Mouse (Mus musculus) midbrain, embryonic 14.5 days (tissue): ENCODE data around the gene Col4a2. TPM values are rescaled to one million over a fixed set of nuclear protein-coding genes. Genes with fewer than 3 reads are reported as not detected.

Source experiments
- ATAC-seq: fragments of 200-750 bp; cut with Nextera tagmentation; 2 replicates; pipeline ENCODE4 v1.8.0; 2017; ENCODE audit warnings: moderate number of reproducible peaks, moderate library complexity; ENCODE audit not compliant: low FRiP score, low TSS enrichment
- DNase-seq: peaks from one replicate; pipeline ENCODE4 v3.0.0-alpha.2; 2015
- H3K27ac ChIP-seq: fragments of 300-500 bp; sonication (generic); replicated peaks from 2 replicates; pipeline ENCODE4 v1.5.1; 2014; ENCODE audit warnings: mild to moderate bottlenecking, low read depth, low read length, moderate library complexity
- H3K27me3 ChIP-seq: fragments of 300-500 bp; sonication (generic); 2 replicates; pipeline ENCODE4 v1.6.1; 2014; ENCODE audit warnings: low read length, control low read depth, mixed read lengths; ENCODE audit not compliant: control insufficient read depth, insufficient read depth
- H3K36me3 ChIP-seq: fragments of 300-500 bp; sonication (generic); 2 replicates; pipeline ENCODE4 v1.6.1; 2014; ENCODE audit warnings: low read length, control low read depth; ENCODE audit not compliant: control insufficient read depth, insufficient read depth
- H3K4me1 ChIP-seq: fragments of 300-500 bp; sonication (generic); 2 replicates; pipeline ENCODE4 v1.6.1; 2014; ENCODE audit warnings: mild to moderate bottlenecking, antibody characterized with exemption, low read length, control low read depth; ENCODE audit not compliant: control insufficient read depth, insufficient read depth
- H3K4me2 ChIP-seq: fragments of 300-500 bp; sonication (generic); 2 replicates; pipeline ENCODE4 v1.6.1; 2014; ENCODE audit warnings: mild to moderate bottlenecking, low read length, moderate library complexity
- H3K4me3 ChIP-seq: fragments of 300-500 bp; sonication (generic); replicated peaks from 2 replicates; pipeline ENCODE4 v1.5.1; 2014; ENCODE audit warnings: low read depth, low read length
- H3K9ac ChIP-seq: fragments of 300-500 bp; sonication (generic); replicated peaks from 2 replicates; pipeline ENCODE4 v1.6.1; 2014; ENCODE audit warnings: mild to moderate bottlenecking, low read length, moderate library complexity
- H3K9me3 ChIP-seq: fragments of 300-500 bp; sonication (generic); 2 replicates; pipeline ENCODE4 v1.6.1; 2016; ENCODE audit warnings: low read length, control low read depth, mixed read lengths; ENCODE audit not compliant: control insufficient read depth
- WGBS: fragments of 180-500 bp; shearing (Covaris S2); extraction: QIAGEN DNeasy Blood & Tissue Kit; methylation state at CpG from one replicate; pipeline ENCODE4 v1.1.7; 2014; 5-methylcytosine and 5-hydroxymethylcytosine counted together
- polyA plus RNA-seq: library from polyadenylated mRNA; unstranded; fragments of >200 nt; fragmentation: Nextera tagmentation; extraction: Ambion mirVana; gene quantifications from 2 replicates; pipeline ENCODE4 v1.2.1, GENCODE M21; 2014

The Col4a2 gene
- polyA plus RNA-seq, 1 experiment from 2014 or later: 40.7 TPM

DNA sequence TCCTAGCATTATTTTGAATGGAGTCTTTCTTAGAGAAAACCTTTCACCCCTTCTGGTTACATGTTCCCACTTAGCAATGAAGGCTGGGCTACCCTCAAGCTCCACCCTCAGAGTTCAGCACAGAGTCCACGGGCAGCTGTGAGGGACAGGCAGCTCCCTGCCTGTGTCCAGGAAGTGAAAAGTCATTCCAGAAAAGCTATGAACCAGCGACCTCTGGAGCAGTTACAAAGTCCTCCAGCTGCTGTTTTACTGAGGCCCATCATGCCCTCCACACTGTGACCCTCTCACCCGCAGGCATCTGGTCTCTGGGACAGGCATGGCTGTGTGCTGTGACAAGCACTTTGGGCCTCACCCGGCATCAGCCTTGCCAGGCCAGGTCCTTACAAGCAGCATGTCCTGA, 160.5 kb downstream of the Col4a2 start:
- Histone ChIP-seq H3K4me2 (no peak overlapping the region), H3K9me3 (no peaks in the 10 kb centered on the region), H3K27me3 (peaks cover 33% of the 10 kb centered on the region), H3K4me3 (no peak overlapping the region), H3K9ac (no peak overlapping the region), H3K4me1 (peaks cover 10% of the 10 kb centered on the region), H3K36me3 (no peaks in the 10 kb centered on the region), H3K27ac (no peak overlapping the region)
- DNase-seq (no peak), ATAC-seq (no peak)
- 48% methylated on average over 4 of the region's 4 CpGs for WGBS

DNA sequence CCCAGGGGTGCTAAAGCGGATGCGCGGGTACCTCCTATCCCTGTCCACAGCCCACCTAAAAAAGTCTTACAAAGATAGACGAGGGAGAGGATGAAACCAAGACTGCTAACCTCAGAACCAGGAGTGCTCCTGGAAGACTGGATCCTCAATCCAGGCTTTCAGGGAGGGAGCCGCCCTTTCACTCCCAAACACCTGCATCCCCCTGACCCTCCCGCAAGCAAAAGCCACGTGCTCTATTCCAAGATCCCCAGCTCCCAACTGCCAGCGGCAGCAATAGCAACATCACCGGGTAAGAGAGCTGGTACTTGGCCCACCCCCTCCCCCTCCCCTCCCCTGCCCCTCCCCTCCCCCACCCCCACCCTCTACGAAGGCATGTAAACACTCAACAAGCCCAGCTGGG, 162.8 kb downstream of the Col4a2 start:
- 7% methylated on average over 9 of the region's 10 CpGs for WGBS
- H3K9me3 ChIP-seq: no peaks in the 10 kb centered on the region
- no peak overlapping the region for H3K4me3 ChIP-seq
- H3K4me1 ChIP-seq: peaks cover 14% of the 10 kb centered on the region
- DNase-seq: no peak
- H3K9ac ChIP-seq: no peak overlapping the region
- H3K27ac ChIP-seq: no peak overlapping the region
- H3K36me3 ChIP-seq: no peaks in the 10 kb centered on the region
- no peak overlapping the region for H3K4me2 ChIP-seq
- no peak for ATAC-seq
- peaks cover 52% of the 10 kb centered on the region for H3K27me3 ChIP-seq

DNA sequence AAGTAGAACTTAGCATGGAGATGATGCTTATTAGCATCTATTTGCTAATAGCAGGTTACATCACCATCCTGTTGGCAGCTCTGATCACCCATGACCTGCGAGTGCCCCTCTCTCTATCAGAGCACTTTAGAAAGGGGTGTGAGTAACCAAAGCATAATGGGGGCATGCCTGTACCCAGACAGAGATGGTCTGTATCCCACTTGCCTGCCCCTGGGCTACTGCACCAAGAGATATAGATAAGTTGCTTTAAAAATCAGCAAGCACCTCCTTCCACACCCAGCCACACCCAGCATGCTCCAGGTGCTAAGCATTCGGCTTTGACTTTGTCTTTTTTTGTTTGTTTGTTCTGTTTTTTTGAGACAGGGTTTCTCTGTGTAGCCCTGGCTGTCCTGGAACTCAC, 163.3 kb downstream of the Col4a2 start:
- 16% methylated on average over 2 of the region's 2 CpGs for WGBS
- peaks cover 56% of the 10 kb centered on the region for H3K27me3 ChIP-seq
- H3K9me3 ChIP-seq: no peaks in the 10 kb centered on the region
- H3K4me1 ChIP-seq: peaks cover 14% of the 10 kb centered on the region
- DNase-seq: no peak
- H3K36me3 ChIP-seq: no peaks in the 10 kb centered on the region
- H3K4me3 ChIP-seq: no peak overlapping the region
- ATAC-seq: no peak
- no peak overlapping the region for H3K4me2 ChIP-seq
- H3K27ac ChIP-seq: no peak overlapping the region
- no peak overlapping the region for H3K9ac ChIP-seq

DNA sequence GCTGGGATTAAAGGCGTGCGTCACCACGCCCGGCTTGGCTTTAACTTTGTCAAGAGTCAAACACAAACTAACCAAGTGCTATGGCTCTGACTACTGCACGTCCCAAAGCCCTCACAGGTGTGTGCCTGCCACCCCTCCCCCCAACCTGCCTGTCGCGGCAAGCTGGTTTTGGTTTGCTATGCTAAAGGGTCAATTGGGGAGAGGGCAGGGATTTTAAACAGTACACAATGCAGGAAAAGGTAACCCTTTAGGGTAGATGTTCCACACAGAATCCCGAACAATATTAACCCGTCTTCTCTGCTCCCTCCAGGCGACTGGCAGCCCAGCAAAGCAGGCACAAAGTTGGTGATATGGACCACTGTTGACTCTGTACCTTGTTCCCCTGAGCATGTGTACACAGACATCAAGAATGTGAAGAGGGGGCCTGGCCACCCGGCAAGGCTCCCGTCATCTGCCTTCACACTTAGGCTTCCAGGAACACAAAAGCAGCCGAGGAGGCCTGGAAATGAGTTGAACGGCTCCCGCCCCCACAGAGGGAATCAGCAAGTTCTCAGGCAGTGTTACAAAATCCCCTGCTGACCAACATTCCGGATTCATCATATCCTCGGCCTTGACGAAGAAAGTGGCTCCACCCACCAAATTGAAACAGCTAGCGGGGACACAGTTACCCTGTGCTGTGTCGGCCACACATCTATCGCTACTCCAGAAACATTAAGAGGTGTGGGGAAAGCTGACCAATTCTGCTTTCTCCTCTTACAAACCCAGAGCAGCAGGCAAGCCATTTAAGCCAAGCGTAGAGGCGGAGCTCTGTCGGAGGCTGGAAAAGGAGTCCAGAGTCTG, 164.0 kb downstream of the Col4a2 start:
- peak overlapping the region; percentile 29; the same call in 1 of the 2 replicates for H3K4me2 ChIP-seq
- WGBS: 9% methylated on average over 24 of the region's 24 CpGs
- H3K36me3 ChIP-seq: no peaks in the 10 kb centered on the region
- peaks cover 14% of the 10 kb centered on the region for H3K4me1 ChIP-seq
- ATAC-seq (no peak), DNase-seq (peak; percentile 37)
- 0 out of 2 replicates have a peak overlapping the region, but pooled peaks have one; percentile 5 for H3K4me3 ChIP-seq
- no peak overlapping the region for H3K9ac ChIP-seq
- peaks cover 58% of the 10 kb centered on the region for H3K27me3 ChIP-seq
- no peaks in the 10 kb centered on the region for H3K9me3 ChIP-seq
- H3K27ac ChIP-seq: no peak overlapping the region

DNA sequence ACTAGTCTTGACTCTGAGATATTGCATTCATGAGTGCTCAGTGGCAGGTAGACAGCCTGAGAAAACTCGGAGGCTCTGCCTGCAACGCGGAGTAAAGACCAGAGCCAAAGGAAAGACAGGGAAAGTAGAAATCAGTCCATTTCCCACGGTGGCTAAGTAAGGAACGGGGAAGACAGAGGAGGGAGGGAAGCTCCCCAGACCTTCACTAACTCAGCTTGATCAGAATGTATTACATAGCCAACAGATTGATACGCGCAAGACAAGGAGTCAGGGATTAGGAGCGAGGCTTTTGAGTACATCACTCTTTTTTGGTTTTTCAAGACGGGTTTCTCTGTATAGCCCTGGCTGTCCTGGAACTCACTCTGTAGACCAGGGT, 164.6 kb downstream of the Col4a2 start:
- Histone ChIP-seq H3K4me2 (peak overlapping the region; percentile 29; the same call in 1 of the 2 replicates), H3K9me3 (no peaks in the 10 kb centered on the region), H3K4me3 (0 out of 2 replicates have a peak overlapping the region, but pooled peaks have one; percentile 5), H3K27ac (no peak overlapping the region), H3K4me1 (peaks cover 14% of the 10 kb centered on the region), H3K36me3 (no peaks in the 10 kb centered on the region), H3K9ac (no peak overlapping the region), H3K27me3 (peaks cover 58% of the 10 kb centered on the region)
- WGBS: 4% methylated on average over 9 of the region's 9 CpGs
- DNase-seq (no peak), ATAC-seq (no peak)

DNA sequence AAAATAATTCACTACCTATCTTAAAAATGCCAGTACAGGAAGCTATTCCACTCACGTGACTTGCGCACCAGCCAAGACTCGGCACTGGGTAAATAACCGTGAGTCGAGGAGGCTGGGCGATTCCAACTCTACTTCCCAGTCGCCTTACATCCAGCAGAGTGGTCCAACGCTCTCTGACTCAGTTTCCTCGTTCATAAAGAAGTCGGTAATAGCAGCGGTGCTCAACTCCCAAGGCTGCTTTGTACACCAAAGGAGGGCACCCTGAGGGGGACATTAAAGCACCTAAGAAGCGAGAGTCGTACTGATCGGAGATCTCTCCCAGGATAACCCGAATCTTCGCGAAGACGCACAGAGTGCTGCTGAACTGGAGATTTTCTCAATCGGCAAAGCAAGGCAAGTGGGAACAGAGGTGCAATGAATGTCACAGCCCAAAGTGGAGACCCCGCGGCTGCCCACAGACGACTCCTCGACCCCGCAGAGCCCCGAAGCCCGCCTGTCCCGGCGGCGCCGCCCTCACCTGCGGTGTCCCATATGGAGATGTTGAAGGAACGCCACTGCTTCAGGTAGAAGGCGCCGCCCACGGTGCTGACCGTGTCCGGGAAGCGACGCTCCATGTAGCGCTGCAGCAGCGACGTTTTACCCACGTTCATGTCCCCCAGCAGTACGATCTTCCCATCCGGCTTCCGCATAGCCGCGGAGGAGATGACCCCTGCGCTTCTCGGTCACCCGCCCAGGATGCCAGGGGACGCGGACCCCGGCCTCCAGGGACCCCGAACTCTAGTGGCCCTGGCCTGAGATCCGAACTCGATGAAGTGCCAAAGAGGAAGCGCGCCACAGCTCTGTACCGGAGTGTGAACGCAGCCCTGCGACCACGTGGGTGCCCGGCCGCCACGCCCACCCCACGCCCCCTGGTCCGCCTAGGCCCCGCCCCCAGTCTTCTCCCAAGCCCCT, 165.5 kb downstream of the Col4a2 start, which contains the start of gene Rab20:
Rab20 (minus strand) TSS at position 900 of the 951 bp plus-strand sequence.
- no peaks in the 10 kb centered on the region for H3K36me3 ChIP-seq
- H3K9ac ChIP-seq: peak within 1 kb of the TSS; percentile 34; the same call in 1 of the 2 replicates
- H3K27ac ChIP-seq: no peak within 1 kb of the TSS
- peaks cover 14% of the 10 kb centered on the region for H3K4me1 ChIP-seq
- H3K9me3 ChIP-seq: no peaks in the 10 kb centered on the region
- peaks cover 58% of the 10 kb centered on the region for H3K27me3 ChIP-seq
- DNase-seq: peak; percentile 64
- H3K4me3 ChIP-seq: peak within 1 kb of the TSS; percentile 43
- ATAC-seq: peak; percentile 69
- under 1% methylated on average over 68 of the region's 69 CpGs for WGBS
- peak within 1 kb of the TSS; percentile 89 for H3K4me2 ChIP-seq

DNA sequence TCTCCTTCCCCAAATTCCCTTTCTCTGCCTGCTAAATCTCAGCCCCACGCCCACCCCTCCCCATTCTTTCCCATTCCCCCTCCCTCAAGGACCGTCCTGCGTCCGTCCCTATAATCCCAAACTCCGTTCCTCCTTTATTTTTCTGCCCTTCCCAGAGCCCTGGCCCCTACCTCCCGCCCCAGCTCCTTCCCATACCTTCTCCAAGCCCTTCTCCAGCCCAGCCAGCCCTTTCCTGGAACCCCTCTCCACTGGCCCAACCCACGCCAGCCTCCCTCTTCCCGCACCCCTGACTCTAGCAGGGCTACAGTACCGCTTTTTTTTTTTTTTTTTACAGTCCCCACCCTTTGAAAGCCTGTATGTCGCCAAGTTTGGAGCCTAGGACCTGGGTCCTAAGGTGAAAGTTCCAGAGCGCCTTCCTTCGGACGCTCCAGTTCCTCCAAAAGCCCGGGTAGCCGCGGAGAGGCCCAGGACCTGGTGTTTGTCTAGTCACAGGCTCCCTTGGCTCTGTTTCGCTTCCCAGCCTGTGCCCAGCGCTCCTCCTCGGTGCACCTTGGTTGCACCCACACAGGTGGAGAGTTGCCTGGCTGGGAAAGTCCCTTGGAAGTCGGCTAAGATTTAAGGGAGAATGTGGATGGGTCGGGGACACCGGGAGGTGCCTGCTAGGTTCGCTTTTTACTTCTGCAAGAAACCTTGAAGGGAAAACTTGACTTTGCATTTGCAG, 166.4 kb downstream of the Col4a2 start:
- H3K4me1 ChIP-seq: peaks cover 14% of the 10 kb centered on the region
- peaks cover 58% of the 10 kb centered on the region for H3K27me3 ChIP-seq
- peak overlapping the region; percentile 43 for H3K4me3 ChIP-seq
- no peaks in the 10 kb centered on the region for H3K36me3 ChIP-seq
- WGBS: 2% methylated on average over 23 of the region's 23 CpGs
- ATAC-seq (no peak; the same call in 1 of the 2 replicates), DNase-seq (no peak)
- peak overlapping the region; percentile 89 for H3K4me2 ChIP-seq
- no peak overlapping the region for H3K9ac ChIP-seq
- no peak overlapping the region for H3K27ac ChIP-seq
- H3K9me3 ChIP-seq: no peaks in the 10 kb centered on the region

DNA sequence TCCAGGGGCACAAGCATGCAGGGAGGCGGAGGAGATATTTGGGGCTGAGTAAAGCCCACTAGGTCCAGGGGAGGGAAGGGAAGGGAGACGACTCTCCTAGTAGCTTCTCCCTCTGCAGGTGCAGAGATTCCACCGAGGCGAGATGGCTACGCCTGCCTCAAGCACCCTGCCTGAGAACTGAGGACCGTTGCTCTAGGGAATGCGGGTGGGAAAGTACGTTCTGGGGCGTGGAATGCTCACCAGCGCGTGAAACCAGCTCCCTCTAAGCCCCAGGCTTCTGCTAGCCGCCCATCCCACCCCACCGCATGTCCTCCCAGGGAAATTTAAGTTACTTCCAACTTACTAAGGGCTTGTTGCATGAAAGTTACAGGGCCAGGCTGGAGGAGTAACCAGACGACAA, 167.0 kb downstream of the Col4a2 start:
- H3K4me1 ChIP-seq: peaks cover 14% of the 10 kb centered on the region
- no peak for DNase-seq
- no peak overlapping the region for H3K9ac ChIP-seq
- H3K4me3 ChIP-seq: no peak overlapping the region
- H3K27ac ChIP-seq: no peak overlapping the region
- H3K4me2 ChIP-seq: no peak overlapping the region
- peaks cover 56% of the 10 kb centered on the region for H3K27me3 ChIP-seq
- H3K9me3 ChIP-seq: no peaks in the 10 kb centered on the region
- H3K36me3 ChIP-seq: no peaks in the 10 kb centered on the region
- ATAC-seq: no peak
- WGBS: 4% methylated on average over 14 of the region's 14 CpGs
